Mouse (Mus musculus): ENCODE data around the gene BC048403.

DNA sequence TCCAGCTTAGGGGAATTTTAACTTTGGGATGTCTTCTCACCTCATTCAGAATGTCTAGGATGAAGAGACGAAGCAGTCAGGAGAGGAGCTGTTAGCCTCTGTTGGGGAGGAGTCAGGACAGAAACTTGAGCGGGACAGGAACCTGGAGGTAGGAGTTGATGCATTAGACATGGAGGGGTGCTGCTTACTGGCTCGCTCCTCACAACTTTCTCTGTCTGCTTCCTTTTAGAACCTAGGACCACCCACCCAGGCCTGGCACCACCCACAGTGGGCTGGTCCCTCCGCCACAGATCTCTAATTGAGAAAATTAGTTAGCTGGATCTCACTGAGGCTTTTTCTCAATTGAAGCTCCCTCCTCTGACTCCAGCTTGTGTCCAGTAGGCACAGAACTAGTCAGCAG, 13.2 kb upstream of the BC048403 start:
- no peak for TF ChIP-seq CTCF (conservative IDR thresholded peaks at IDR 0.05; ENCODE audit: low read length)
- no peak for TF ChIP-seq POU5F1 (IDR thresholded peaks at IDR 0.05; ENCODE audit: borderline replicate concordance, low read length)

Data from E14TG2a.4 (cell line).